Mouse (Mus musculus) brain, embryonic 14.5 days (tissue): ENCODE measurements around the gene Fam214a.

Source experiments
- CTCF ChIP-seq: fragments of 200-500 bp; IDR thresholded peaks from 2 replicates; pipeline ENCODE4 v1.5.1; 2012; ENCODE audit warnings: inconsistent platforms, mild to moderate bottlenecking, moderate library complexity, borderline replicate concordance; ENCODE audit not compliant: insufficient read depth, insufficient read length; ENCODE audit errors: extremely low read depth
- POLR2A ChIP-seq: fragments of 200-500 bp; IDR thresholded peaks from 2 replicates; pipeline ENCODE4 v1.6.1; 2012; ENCODE audit warnings: mild to moderate bottlenecking, inconsistent platforms, borderline replicate concordance; ENCODE audit not compliant: poor library complexity, insufficient read depth, insufficient read length, severe bottlenecking; ENCODE audit errors: extremely low read depth

DNA sequence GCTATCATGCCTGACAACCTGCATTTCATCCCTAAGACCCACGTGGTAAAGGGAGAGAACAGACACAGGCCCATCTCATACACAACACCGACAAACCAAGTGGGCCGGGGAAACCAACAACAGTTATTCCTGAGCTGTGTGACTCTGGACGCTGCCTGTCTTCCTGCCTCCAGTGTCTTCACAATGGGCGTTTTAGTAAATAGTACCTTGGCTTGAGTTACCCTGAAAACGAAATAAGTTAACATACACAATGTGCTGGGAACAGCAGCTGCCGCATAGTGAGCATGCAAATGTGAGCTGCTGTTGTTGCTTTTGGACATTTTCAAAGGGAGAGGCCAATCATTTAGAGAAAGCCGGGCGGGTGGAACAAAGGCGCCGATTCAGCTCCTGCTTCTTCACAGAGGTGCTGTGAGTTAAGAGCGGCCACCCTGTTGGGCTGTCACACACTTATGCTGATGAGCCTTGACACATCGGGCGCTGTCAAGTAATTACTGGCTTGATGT lies 8.4 kb downstream of the Fam214a start:
- no peak for TF ChIP-seq CTCF
- TF ChIP-seq POLR2A, result no peak
